21 mouse cellular contexts compared by ENCODE assay signal in genomic region chr3:55558570-55558969, GRCm38 (mm10).
DNase-seq lines count a peak whose midpoint lies in the region; ATAC-seq lines count a peak whose summit lies in the region.
"Had no signal": no experiment of that assay in that cellular context is flagged by ENCODE, and none has a peak within 500 bp of the region (broad histone marks: within the 10 kb centered on the region; RNA-seq: fewer than 3 reads in every experiment).

No protein-coding gene starts in this region.

- no peak overlapping the region for H3K4me2 ChIP-seq in kidney, embryonic 14.5 days (replicated peaks; ENCODE audit: low read depth, low read length)
- H3K4me2 ChIP-seq in kidney, embryonic 16.5 days (replicated peaks; ENCODE audit: low read depth, low read length): no peak overlapping the region
- H3K4me2 ChIP-seq: embryonic facial prominence, embryonic 13.5 days; embryonic facial prominence, embryonic 15.5 days; forebrain, embryonic 12.5 days had no signal

- no peaks in the 10 kb centered on the region for H3K36me3 ChIP-seq in kidney, embryonic 14.5 days (ENCODE audit: control insufficient read depth, insufficient read depth, low read length)
- H3K36me3 ChIP-seq in kidney, embryonic 16.5 days (ENCODE audit: insufficient read depth, low read length): no peaks in the 10 kb centered on the region
- H3K36me3 ChIP-seq: embryonic facial prominence, embryonic 13.5 days; embryonic facial prominence, embryonic 15.5 days; forebrain, embryonic 10.5 days; forebrain, embryonic 12.5 days had no signal

- H3K4me1 ChIP-seq in kidney, embryonic 14.5 days (ENCODE audit: control insufficient read depth, insufficient read depth, low read length): 0 out of 2 replicates have a peak, but pooled peaks cover 5% of the 10 kb centered on the region
- H3K4me1 ChIP-seq in kidney, embryonic 16.5 days (ENCODE audit: insufficient read depth, low read length): no peaks in the 10 kb centered on the region
- H3K4me1 ChIP-seq: embryonic facial prominence, embryonic 13.5 days; embryonic facial prominence, embryonic 15.5 days; forebrain, embryonic 10.5 days; forebrain, embryonic 12.5 days had no signal

- H3K4me3 ChIP-seq in kidney, embryonic 14.5 days (ENCODE audit: low read length): no peak overlapping the region
- no peak overlapping the region for H3K4me3 ChIP-seq in kidney, embryonic 16.5 days (ENCODE audit: low read length)
- H3K4me3 ChIP-seq: embryonic facial prominence, embryonic 13.5 days; embryonic facial prominence, embryonic 15.5 days; erythroblast, embryonic 14.5 days; forebrain, embryonic 10.5 days; forebrain, embryonic 12.5 days had no signal

- H3K9ac ChIP-seq in kidney, embryonic 14.5 days (ENCODE audit: low read depth, low read length): no peak overlapping the region
- no peak overlapping the region for H3K9ac ChIP-seq in kidney, embryonic 16.5 days (replicated peaks; ENCODE audit: low read length)
- H3K9ac ChIP-seq: embryonic facial prominence, embryonic 13.5 days; embryonic facial prominence, embryonic 15.5 days; forebrain, embryonic 12.5 days had no signal

- WGBS in kidney, embryonic 14.5 days: 17% methylated on average over 1 of the region's 1 CpGs
- WGBS in kidney, embryonic 16.5 days: 23% methylated on average over 1 of the region's 1 CpGs

- peak; percentile 43; the same call in 1 of the 2 replicates for ATAC-seq in kidney, embryonic 14.5 days (ENCODE audit: low FRiP score, low TSS enrichment)
- ATAC-seq in kidney, embryonic 16.5 days (ENCODE audit: low FRiP score, low TSS enrichment): peak; percentile 54; the same call in 1 of the 2 replicates
- ATAC-seq: forebrain, embryonic 14.5 days; forebrain, embryonic 16.5 days had no signal

- no peak for DNase-seq in kidney, postnatal 4 days
- DNase-seq in kidney, adult 8-10 months: no peak
- DNase-seq: adrenal gland, adult 2 months; adrenal gland, postnatal 10 days; adrenal gland, postnatal 25 days; cerebellum, adult 11 months; cerebellum, adult 18-20 months; cerebellum, adult 8-10 months; cerebellum, adult 9-11 months; cerebellum, postnatal 14 days; cerebellum, postnatal 36 days; embryo, embryonic 11 days had no signal

- no peak overlapping the region for H3K27ac ChIP-seq in kidney, embryonic 14.5 days (ENCODE audit: low read depth, low read length)
- no peak overlapping the region for H3K27ac ChIP-seq in kidney, embryonic 16.5 days (ENCODE audit: low read length)
- H3K27ac ChIP-seq: embryonic facial prominence, embryonic 13.5 days; embryonic facial prominence, embryonic 15.5 days; forebrain, embryonic 10.5 days; forebrain, embryonic 12.5 days had no signal

- no peaks in the 10 kb centered on the region for H3K9me3 ChIP-seq in kidney, embryonic 14.5 days (ENCODE audit: control insufficient read depth, low read length)
- no peaks in the 10 kb centered on the region for H3K9me3 ChIP-seq in kidney, embryonic 16.5 days (ENCODE audit: low read length)
- H3K9me3 ChIP-seq: embryonic facial prominence, embryonic 13.5 days; embryonic facial prominence, embryonic 15.5 days; forebrain, embryonic 10.5 days; forebrain, embryonic 12.5 days had no signal

- no peaks in the 10 kb centered on the region for H3K27me3 ChIP-seq in kidney, embryonic 14.5 days (ENCODE audit: control insufficient read depth, insufficient read depth, low read length)
- no peaks in the 10 kb centered on the region for H3K27me3 ChIP-seq in kidney, embryonic 16.5 days (ENCODE audit: insufficient read depth, low read length)
- H3K27me3 ChIP-seq: embryonic facial prominence, embryonic 13.5 days; embryonic facial prominence, embryonic 15.5 days; forebrain, embryonic 12.5 days had no signal
